Mouse (Mus musculus) heart, adult 2 months (tissue): Measurements from ENCODE around the gene Cacfd1. TPM values are rescaled to one million over a fixed set of nuclear protein-coding genes. Genes with fewer than 3 reads are reported as not detected.
A peak's percentile ranks its signal among the peaks of the same experiment; 100 is the strongest.

Experiments used
- DNase-seq, 2 experiments: peaks; one replicate each; pipeline ENCODE4 v3.0.0; 2021
- H3K27ac ChIP-seq: fragments of 200-600 bp; 2 replicates; pipeline ENCODE4 v1.8.1; 2022
- H3K27me3 ChIP-seq: fragments of 200-500 bp; 2 replicates; pipeline ENCODE4 v1.6.1; 2012; ENCODE audit warnings: mild to moderate bottlenecking, low read length, inconsistent platforms, mixed read lengths; ENCODE audit not compliant: control insufficient read depth, insufficient read depth
- H3K36me3 ChIP-seq: fragments of 200-500 bp; 2 replicates; pipeline ENCODE4 v1.6.1; 2012; ENCODE audit warnings: low read length, inconsistent platforms; ENCODE audit not compliant: control insufficient read depth, insufficient read depth
- H3K4me1 ChIP-seq: fragments of 200-500 bp; 2 replicates; pipeline ENCODE4 v1.6.1; 2011; ENCODE audit warnings: low read length; ENCODE audit not compliant: control insufficient read depth, insufficient read depth
- H3K4me3 ChIP-seq: fragments of 200-600 bp; 2 replicates; pipeline ENCODE4 v1.8.1; 2022
- H3K79me2 ChIP-seq: fragments of 200-500 bp; replicated peaks from 2 replicates; pipeline ENCODE4 v1.6.1; 2012; ENCODE audit warnings: mild to moderate bottlenecking, inconsistent platforms, low read length, moderate library complexity, mixed read lengths; ENCODE audit not compliant: control insufficient read depth, insufficient read depth
- H3K9ac ChIP-seq: fragments of 200-500 bp; 2 replicates; pipeline ENCODE4 v1.6.1; 2012; ENCODE audit warnings: low read depth, mild to moderate bottlenecking, control low read depth, inconsistent platforms, low read length, mixed read lengths
- CTCF ChIP-seq: fragments of 200-600 bp; IDR thresholded peaks from 2 replicates; pipeline ENCODE4 v1.8.1; 2022; ENCODE audit warnings: antibody characterized with exemption, mild to moderate bottlenecking, moderate library complexity
- EP300 ChIP-seq: fragments of 200-500 bp; IDR thresholded peaks from 2 replicates; pipeline ENCODE4 v1.6.1; 2011; ENCODE audit warnings: low read depth, low read length, control low read depth; ENCODE audit not compliant: insufficient read depth
- POLR2A ChIP-seq: fragments of 200-500 bp; IDR thresholded peaks from 2 replicates; pipeline ENCODE4 v1.6.1; 2011; ENCODE audit warnings: mild to moderate bottlenecking, low read depth, low read length, control low read depth; ENCODE audit not compliant: insufficient read depth
- WGBS: fragments of 180-500 bp; shearing (Covaris S2); methylation state at CpG from one replicate; pipeline ENCODE4 v1.1.7; 2018; 5-methylcytosine and 5-hydroxymethylcytosine counted together
- intact Hi-C: fragments of 180-260 bp; cut with DNase I; formaldehyde crosslinking; loops from one replicate; pipeline ENCODE4 v1.15.1; 2025
- polyA plus RNA-seq: library from polyadenylated mRNA; depleted of rRNA; stranded (reverse); fragments of >200 nt; gene quantifications from 2 replicates; pipeline ENCODE4 v1.2.3, GENCODE M21; 2012
- total RNA-seq, 2 experiments: library from RNA; stranded (reverse); gene quantifications; 2 replicates each; pipeline ENCODE4 v1.2.3; 2021

Gene Cacfd1
- total and polyA plus RNA-seq, 3 experiments: 44.5 to 57.7 (median 44.7) TPM

DNA sequence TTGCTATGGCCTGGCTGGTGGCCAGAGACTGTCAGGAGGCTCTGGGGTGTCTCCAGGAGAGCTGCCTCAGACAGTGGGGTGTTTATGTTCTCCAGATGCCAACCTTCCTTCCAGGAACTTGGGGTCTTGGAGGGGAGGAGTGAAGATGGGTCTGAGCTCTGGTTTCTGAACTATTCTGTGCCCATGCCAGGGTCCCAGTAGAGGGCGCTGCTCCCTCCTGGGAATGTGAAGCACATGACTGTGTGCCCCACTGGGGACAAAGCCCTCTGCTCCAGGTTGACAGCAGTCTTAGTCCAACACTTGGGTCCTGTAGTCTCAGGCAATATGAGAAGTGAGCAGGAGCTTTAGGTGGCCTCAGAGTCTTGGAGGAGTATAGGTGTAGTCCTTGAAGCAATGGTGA, 29.6 kb downstream of the Cacfd1 start:
- H3K4me1 ChIP-seq: peaks cover 1% of the 10 kb centered on the region; the same call in 1 of the 2 replicates
- H3K9ac ChIP-seq: no peak overlapping the region
- H3K36me3 ChIP-seq: no peaks in the 10 kb centered on the region
- intact Hi-C loops: loop anchor here (2.0 to 5.0 kb wide), 2 partner anchors 108 to 392 kb away; no protein-coding TSS in a partner anchor
- no peaks in the 10 kb centered on the region for H3K79me2 ChIP-seq
- 10% methylated on average over 1 of the region's 1 CpGs for WGBS
- TF ChIP-seq EP300 (no peak), CTCF (peak; percentile 42)
- no peak overlapping the region for H3K27ac ChIP-seq
- H3K27me3 ChIP-seq: no peaks in the 10 kb centered on the region
- no peak overlapping the region for H3K4me3 ChIP-seq
- no peak for DNase-seq

DNA sequence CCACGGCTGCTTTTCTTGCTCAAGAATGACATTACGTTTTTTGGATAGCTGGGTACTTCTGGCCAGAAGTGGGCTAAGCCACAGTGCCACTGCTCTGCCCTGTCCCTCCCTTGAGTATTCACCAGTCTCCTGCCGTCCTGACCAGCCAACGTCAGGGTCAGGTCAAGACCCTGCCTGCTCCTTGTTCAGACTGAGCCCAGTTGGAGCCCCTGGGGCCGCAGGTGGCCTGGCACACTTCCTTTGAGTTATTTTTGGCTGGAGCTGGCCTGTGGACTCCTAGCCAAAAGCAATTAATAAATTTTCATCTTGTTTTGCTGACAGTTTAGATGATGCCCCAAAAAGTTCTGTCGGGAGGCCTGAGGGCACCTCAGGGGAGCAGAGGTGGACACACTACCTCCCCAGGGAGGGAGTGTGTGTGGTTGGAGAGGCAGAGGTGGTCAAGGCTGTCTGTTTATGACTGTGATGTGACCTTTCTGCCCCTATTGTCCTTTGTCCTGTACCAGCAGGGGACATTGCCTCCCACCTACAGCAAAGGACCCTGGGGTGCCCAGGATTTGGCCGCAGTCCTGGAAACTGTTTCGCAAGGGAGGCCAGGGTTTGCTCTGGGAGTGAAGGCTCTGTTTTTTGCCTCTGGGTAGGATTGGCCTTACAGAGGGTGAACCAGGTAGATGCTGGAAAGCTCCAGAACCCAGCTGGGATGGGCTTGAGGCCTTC, 32.6 kb downstream of the Cacfd1 start:
- Histone ChIP-seq H3K9ac (no peak overlapping the region), H3K36me3 (no peaks in the 10 kb centered on the region), H3K27ac (no peak overlapping the region), H3K27me3 (no peaks in the 10 kb centered on the region), H3K4me3 (no peak overlapping the region), H3K79me2 (no peaks in the 10 kb centered on the region), H3K4me1 (peaks cover 16% of the 10 kb centered on the region)
- WGBS: 56% methylated on average over 8 of the region's 8 CpGs
- no peak for TF ChIP-seq EP300
- TF ChIP-seq CTCF: no peak
- no peak for TF ChIP-seq POLR2A
- intact Hi-C loops: loop anchor here (2.0 kb wide), 1 partner anchor 81 kb away; no protein-coding TSS in a partner anchor
- DNase-seq: no peak

DNA sequence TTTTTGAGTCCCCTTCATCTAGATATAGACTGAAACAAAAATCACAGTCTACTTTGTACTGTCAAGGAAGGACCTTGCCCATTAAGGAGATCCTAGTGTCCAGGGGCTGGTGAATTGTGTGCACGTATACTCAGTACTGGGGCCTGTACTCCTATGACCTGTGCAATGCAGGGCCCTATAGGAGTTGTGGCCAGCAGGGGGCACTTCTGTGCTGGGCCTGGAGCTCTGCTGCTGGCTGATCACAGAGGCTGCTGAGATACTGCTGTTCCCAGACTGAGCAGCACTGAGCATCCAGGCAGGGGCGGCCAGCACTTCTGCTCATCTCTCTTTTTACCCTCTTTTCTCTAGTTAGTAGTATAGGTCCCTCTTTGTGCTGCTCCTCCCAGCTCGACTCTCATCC, 33.7 kb downstream of the Cacfd1 start:
- WGBS: 22% methylated on average over 3 of the region's 3 CpGs
- Histone ChIP-seq H3K4me1 (peaks cover 16% of the 10 kb centered on the region), H3K4me3 (no peak overlapping the region), H3K27me3 (no peaks in the 10 kb centered on the region), H3K79me2 (no peaks in the 10 kb centered on the region), H3K36me3 (no peaks in the 10 kb centered on the region), H3K27ac (no peak overlapping the region), H3K9ac (no peak overlapping the region)
- intact Hi-C loops: loop anchor here (1.0 to 2.0 kb wide), 2 partner anchors 79 to 194 kb away; no protein-coding TSS in a partner anchor
- peak; percentile 88 for TF ChIP-seq CTCF
- peak; percentile 80 for TF ChIP-seq EP300
- no peak for TF ChIP-seq POLR2A
- DNase-seq: peak; percentile 85 to 88

DNA sequence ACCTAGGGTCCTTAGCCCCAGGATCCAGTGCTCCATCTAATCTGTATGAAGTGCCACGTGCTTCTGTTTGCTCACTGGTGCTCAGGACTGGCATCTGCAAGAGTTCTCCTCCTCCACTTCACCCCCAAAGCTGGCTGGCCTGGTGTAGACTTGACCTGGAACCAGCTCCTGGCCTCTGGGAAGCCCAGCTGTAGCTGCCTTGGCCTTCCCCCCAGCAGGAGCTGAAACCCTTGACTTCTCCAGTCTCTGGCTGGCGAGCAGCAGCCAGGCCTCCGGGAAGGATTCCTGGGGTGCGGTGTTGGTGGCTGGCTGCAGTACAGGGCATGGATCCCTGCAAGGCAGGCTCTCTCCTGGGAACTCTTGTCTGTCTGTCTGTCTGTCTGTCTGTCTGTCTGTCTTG, 34.4 kb downstream of the Cacfd1 start:
- Histone ChIP-seq H3K79me2 (no peaks in the 10 kb centered on the region), H3K27ac (no peak overlapping the region), H3K4me1 (peaks cover 16% of the 10 kb centered on the region), H3K27me3 (no peaks in the 10 kb centered on the region), H3K9ac (no peak overlapping the region), H3K36me3 (no peaks in the 10 kb centered on the region), H3K4me3 (no peak overlapping the region)
- TF ChIP-seq POLR2A: no peak
- no peak for TF ChIP-seq CTCF
- TF ChIP-seq EP300: no peak
- DNase-seq: peak; percentile 60 to 67
- intact Hi-C loops: no loop called here
- 60% methylated on average over 4 of the region's 4 CpGs for WGBS

DNA sequence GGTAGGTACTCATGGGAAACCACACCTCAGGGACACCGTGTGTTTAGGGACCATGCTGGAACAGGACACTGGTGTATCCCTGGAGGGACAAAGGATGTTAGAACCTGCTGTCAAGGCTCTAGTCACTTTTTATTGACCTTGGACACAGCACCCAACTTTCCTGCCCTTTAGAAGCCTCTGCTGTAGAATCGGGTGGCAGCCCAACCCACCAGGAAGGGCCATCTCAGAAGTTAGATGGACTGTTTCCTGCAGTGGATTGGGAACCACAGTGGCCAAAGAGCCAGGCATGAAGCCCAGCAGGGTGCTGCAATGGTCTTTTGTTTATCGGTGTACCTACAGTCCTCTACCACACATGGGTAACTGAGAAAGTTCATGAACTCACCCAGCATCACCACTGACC, 34.9 kb downstream of the Cacfd1 start:
- TF ChIP-seq CTCF (no peak), POLR2A (no peak)
- Histone ChIP-seq H3K79me2 (no peaks in the 10 kb centered on the region), H3K9ac (no peak overlapping the region), H3K4me1 (peaks cover 16% of the 10 kb centered on the region), H3K36me3 (no peaks in the 10 kb centered on the region), H3K27me3 (no peaks in the 10 kb centered on the region), H3K27ac (no peak overlapping the region), H3K4me3 (no peak overlapping the region)
- intact Hi-C loops: no loop called here
- peak in 1 of 2 experiments; percentile 28 for DNase-seq
- 48% methylated on average over 3 of the region's 3 CpGs for WGBS

DNA sequence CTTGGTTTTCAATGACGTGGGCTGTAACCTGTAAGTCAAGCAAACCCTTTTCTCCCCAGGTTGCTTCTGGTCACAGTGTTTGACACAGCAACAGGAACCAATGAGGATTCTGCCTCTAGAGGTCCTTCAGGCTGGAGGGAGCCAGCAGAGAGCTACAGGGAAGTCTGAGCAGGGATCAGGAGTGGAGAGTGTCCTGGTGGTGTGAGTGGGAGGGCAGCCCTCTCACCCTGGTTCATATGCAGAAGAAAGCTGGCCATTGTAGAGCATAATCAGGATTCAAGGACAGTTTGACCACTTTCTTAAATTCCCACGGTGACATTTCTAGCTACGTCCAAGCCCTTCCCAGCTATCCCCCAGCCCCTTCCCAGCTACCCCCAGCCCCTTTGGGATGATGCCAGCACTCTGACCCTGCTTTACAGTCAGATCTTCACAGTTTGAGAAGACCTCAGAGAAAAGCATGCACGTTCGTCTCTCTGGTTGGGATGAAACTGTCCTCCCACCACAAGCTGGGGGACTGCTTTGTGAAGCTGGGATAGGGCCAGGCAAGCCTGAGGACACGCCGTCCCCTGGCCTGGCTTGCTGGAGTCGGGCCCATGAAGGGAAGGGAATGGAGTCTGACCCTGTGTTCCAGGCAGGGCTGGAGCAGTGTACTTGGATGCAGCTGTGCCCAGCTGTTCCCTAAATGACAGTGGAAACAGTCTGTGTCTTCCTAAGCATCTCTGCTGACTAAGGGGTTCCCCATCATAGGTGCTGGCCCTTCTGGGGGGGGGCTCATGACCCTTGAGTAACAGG, 36.4 kb downstream of the Cacfd1 start:
- Histone ChIP-seq H3K9ac (no peak overlapping the region), H3K4me3 (no peak overlapping the region), H3K36me3 (no peaks in the 10 kb centered on the region), H3K27me3 (no peaks in the 10 kb centered on the region), H3K79me2 (no peaks in the 10 kb centered on the region), H3K4me1 (peaks cover 15% of the 10 kb centered on the region), H3K27ac (peak overlapping the region; percentile 26; the same call in 1 of the 2 replicates)
- TF ChIP-seq POLR2A (peak; percentile 36; the same call in 1 of the 2 replicates), EP300 (peak; percentile 94), CTCF (no peak)
- intact Hi-C loops: no loop called here
- DNase-seq: peak; percentile 85 to 88
- WGBS: 49% methylated on average over 8 of the region's 8 CpGs
